Mouse (Mus musculus) brain, embryonic 18.5 days (tissue): ENCODE measurements around the gene Dlgap3.

Experiments used
- DNase-seq: peaks from one replicate; pipeline ENCODE4 v3.0.0-alpha.2; 2012; ENCODE audit warnings: low read depth, low spot score

The Dlgap3 gene

GRCm38 (mm10) chr4:127215799-127216198 lies 46.8 kb downstream of the Dlgap3 start:
- DNase-seq, result no peak

GRCm38 (mm10) chr4:127216251-127216651 lies 47.2 kb downstream of the Dlgap3 start:
- no peak for DNase-seq

- no peak for DNase-seq
These were observed 48.0 kb downstream of the Dlgap3 start for GRCm38 (mm10) chr4:127217048-127217447.

- DNase-seq, result no peak
These were observed 54.3 kb downstream of the Dlgap3 start for GRCm38 (mm10) chr4:127223291-127223690.

- DNase-seq, result no peak
These were observed 54.8 kb downstream of the Dlgap3 start for GRCm38 (mm10) chr4:127223755-127224154.

GRCm38 (mm10) chr4:127224444-127225100 lies 55.6 kb downstream of the Dlgap3 start:
- no peak for DNase-seq

GRCm38 (mm10) chr4:127226067-127226466 lies 57.1 kb downstream of the Dlgap3 start:
- no peak for DNase-seq

- no peak for DNase-seq
These were observed 58.2 kb downstream of the Dlgap3 start for GRCm38 (mm10) chr4:127227051-127227673.

GRCm38 (mm10) chr4:127232028-127232427 lies 63.0 kb downstream of the Dlgap3 start:
- peak; percentile 86 for DNase-seq

GRCm38 (mm10) chr4:127232551-127232950 lies 63.5 kb downstream of the Dlgap3 start:
- no peak for DNase-seq

- DNase-seq, result no peak
These were observed 64.6 kb downstream of the Dlgap3 start for GRCm38 (mm10) chr4:127233416-127234125.

- DNase-seq, result peak; percentile 54
These were observed 66.9 kb downstream of the Dlgap3 start for GRCm38 (mm10) chr4:127235742-127236487.

GRCm38 (mm10) chr4:127236631-127237030 lies 67.6 kb downstream of the Dlgap3 start:
- DNase-seq, result no peak

- no peak for DNase-seq
These were observed 68.3 kb downstream of the Dlgap3 start for GRCm38 (mm10) chr4:127237271-127237670.

GRCm38 (mm10) chr4:127242696-127243095 lies 73.7 kb downstream of the Dlgap3 start:
- DNase-seq, result no peak

GRCm38 (mm10) chr4:127243552-127243951 lies 74.5 kb downstream of the Dlgap3 start, which contains the start of gene Smim12:
Gene Smim12, plus strand, starts transcription at chr4:127243784.
- DNase-seq, result peak; percentile 89

- DNase-seq, result no peak
These were observed 74.9 kb downstream of the Dlgap3 start for GRCm38 (mm10) chr4:127243953-127244352.

GRCm38 (mm10) chr4:127249701-127250349 lies 80.8 kb downstream of the Dlgap3 start:
- DNase-seq, result peak; percentile 74

GRCm38 (mm10) chr4:127251963-127252585 lies 83.1 kb downstream of the Dlgap3 start:
- DNase-seq, result no peak

- no peak for DNase-seq
These were observed 87.7 kb downstream of the Dlgap3 start for GRCm38 (mm10) chr4:127256739-127257138.
